9 mouse cellular contexts compared by ENCODE assay signal in the genomic region with DNA sequence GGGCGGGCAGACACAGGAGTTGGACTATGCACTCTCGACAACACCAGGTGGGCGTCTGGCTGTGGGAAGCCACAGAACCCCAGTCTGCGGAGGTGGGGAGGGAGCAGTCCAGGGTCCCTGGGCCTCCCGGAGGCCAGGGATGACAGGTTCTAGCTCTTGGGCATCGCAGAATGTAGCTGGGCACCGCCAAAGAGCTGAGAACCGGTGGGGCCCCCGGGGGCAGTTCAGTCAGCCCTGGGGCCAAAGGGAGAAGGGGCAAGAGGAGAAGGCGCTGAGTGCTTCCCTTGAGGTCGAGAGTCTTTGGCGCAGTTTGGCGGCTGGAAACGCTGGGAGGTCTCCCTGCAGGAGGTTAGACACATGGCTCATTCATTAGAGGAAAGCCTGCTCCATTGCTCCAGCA. TPM values are rescaled to one million over a fixed set of nuclear protein-coding genes. Genes with fewer than 3 reads are reported as not detected.
DNase-seq lines count a peak whose midpoint lies in the region; ATAC-seq lines count a peak whose summit lies in the region.
"Had no signal": no experiment of that assay in that cellular context is flagged by ENCODE, and none has a peak within 500 bp of the region (broad histone marks: within the 10 kb centered on the region; RNA-seq: fewer than 3 reads in every experiment).

No protein-coding gene starts in this region.

- 16% methylated on average over 14 of the region's 14 CpGs for WGBS in heart, embryonic 15.5 days
- WGBS in forebrain, embryonic 10.5 days, result 20% methylated on average over 14 of the region's 14 CpGs
- 13% methylated on average over 14 of the region's 14 CpGs for WGBS in limb, embryonic 11.5 days
- 14% methylated on average over 14 of the region's 14 CpGs for WGBS in neural tube, embryonic 13.5 days

- ATAC-seq in heart, embryonic 15.5 days (replicated peaks; ENCODE audit: insufficient number of reproducible peaks, insufficient read depth, low FRiP score, low read depth), result no peak
- ATAC-seq in limb, embryonic 11.5 days (ENCODE audit: insufficient number of reproducible peaks, low FRiP score, low TSS enrichment, low read depth), result no peak
- ATAC-seq in neural tube, embryonic 13.5 days (ENCODE audit: low read depth), result 0 out of 2 replicates have a peak, but pooled peaks have one; percentile 8

- no peaks in the 10 kb centered on the region for H3K27me3 ChIP-seq in heart, embryonic 15.5 days
- H3K27me3 ChIP-seq in forebrain, embryonic 10.5 days (ENCODE audit: poor library complexity, severe bottlenecking), result no peaks in the 10 kb centered on the region
- no peaks in the 10 kb centered on the region for H3K27me3 ChIP-seq in limb, embryonic 11.5 days (ENCODE audit: control insufficient read depth, insufficient read depth, low read length)
- H3K27me3 ChIP-seq in neural tube, embryonic 13.5 days, result no peaks in the 10 kb centered on the region

- peak overlapping the region; percentile 27 for H3K4me2 ChIP-seq in heart, embryonic 15.5 days
- peak overlapping the region; percentile 19; the same call in 1 of the 2 replicates for H3K4me2 ChIP-seq in limb, embryonic 11.5 days (ENCODE audit: low read depth, severe bottlenecking)
- H3K4me2 ChIP-seq in neural tube, embryonic 13.5 days, result peak overlapping the region; percentile 45

- H3K4me3 ChIP-seq in heart, embryonic 15.5 days, result no peak overlapping the region
- H3K4me3 ChIP-seq in forebrain, embryonic 10.5 days, result no peak overlapping the region; the same call in 1 of the 2 replicates
- no peak overlapping the region for H3K4me3 ChIP-seq in limb, embryonic 11.5 days (ENCODE audit: low read depth, low read length)
- H3K4me3 ChIP-seq in neural tube, embryonic 13.5 days, result no peak overlapping the region

- no peak overlapping the region for H3K9ac ChIP-seq in heart, embryonic 15.5 days
- no peak overlapping the region for H3K9ac ChIP-seq in limb, embryonic 11.5 days (ENCODE audit: low read length)
- peak overlapping the region; percentile 45; the same call in 1 of the 2 replicates for H3K9ac ChIP-seq in neural tube, embryonic 13.5 days

- H3K27ac ChIP-seq in heart, embryonic 15.5 days, result no peak overlapping the region
- peak overlapping the region; percentile 65 for H3K27ac ChIP-seq in forebrain, embryonic 10.5 days
- no peak overlapping the region for H3K27ac ChIP-seq in limb, embryonic 11.5 days (replicated peaks; ENCODE audit: low read depth, low read length)
- 0 out of 2 replicates have a peak overlapping the region, but pooled peaks have one; percentile 9 for H3K27ac ChIP-seq in neural tube, embryonic 13.5 days (replicated peaks)

- H3K9me3 ChIP-seq in heart, embryonic 15.5 days (replicated peaks), result no peaks in the 10 kb centered on the region
- H3K9me3 ChIP-seq in forebrain, embryonic 10.5 days, result no peaks in the 10 kb centered on the region
- no peaks in the 10 kb centered on the region for H3K9me3 ChIP-seq in limb, embryonic 11.5 days (ENCODE audit: control insufficient read depth, low read length)
- H3K9me3 ChIP-seq in neural tube, embryonic 13.5 days, result no peaks in the 10 kb centered on the region

- H3K4me1 ChIP-seq in heart, embryonic 15.5 days (replicated peaks), result peaks cover 4% of the 10 kb centered on the region
- H3K4me1 ChIP-seq in forebrain, embryonic 10.5 days, result peaks cover 16% of the 10 kb centered on the region
- peaks cover 4% of the 10 kb centered on the region; the same call in 1 of the 2 replicates for H3K4me1 ChIP-seq in limb, embryonic 11.5 days (ENCODE audit: control insufficient read depth, insufficient read depth, low read length)
- H3K4me1 ChIP-seq in neural tube, embryonic 13.5 days (replicated peaks), result peaks cover 8% of the 10 kb centered on the region

- no peaks in the 10 kb centered on the region for H3K36me3 ChIP-seq in heart, embryonic 15.5 days
- H3K36me3 ChIP-seq in forebrain, embryonic 10.5 days (replicated peaks), result no peaks in the 10 kb centered on the region
- H3K36me3 ChIP-seq in limb, embryonic 11.5 days (ENCODE audit: control insufficient read depth, insufficient read depth, low read length), result no peaks in the 10 kb centered on the region
- H3K36me3 ChIP-seq in neural tube, embryonic 13.5 days, result no peaks in the 10 kb centered on the region

- DNase-seq in heart, adult 18-20 months, result no peak
- peak; percentile 21 for DNase-seq in forebrain, embryonic 10.5 days (ENCODE audit: extremely low spot score, low spot score)
- DNase-seq in limb, embryonic 11.5 days (ENCODE audit: low spot score), result peak; percentile 25
- DNase-seq in right cerebral cortex, postnatal 36 days (ENCODE audit: low spot score in 2 of 2), result no peak
- no peak for DNase-seq in kidney, adult 18-20 months
- DNase-seq in adrenal gland, adult 18-20 months (ENCODE audit: low spot score in 2 of 2), result no peak
- DNase-seq: adrenal gland, adult 8-10 months had no signal

RNA-seq across cellular contexts. Expression of a gene that starts 26.7 kb away (rescaled TPM):
- 21.9 and 27.0 TPM in 2 replicates for polyA plus RNA-seq in heart, embryonic 15.5 days (2015; fragmentation: Nextera tagmentation; extraction: Ambion mirVana)
- 10 to 100 TPM; 14.9 to 16.7 TPM for total RNA-seq in heart, adult 18-20 months (2021)
- polyA plus RNA-seq in forebrain, embryonic 10.5 days (2016; fragmentation: Nextera tagmentation; extraction: Ambion mirVana), result 34.6 and 36.3 TPM in 2 replicates
- 34.4 and 35.4 TPM in 2 replicates for polyA plus RNA-seq in limb, embryonic 11.5 days (2014; fragmentation: Nextera tagmentation; extraction: Ambion mirVana)
- polyA plus RNA-seq in neural tube, embryonic 13.5 days (2015; fragmentation: Nextera tagmentation; extraction: Ambion mirVana), result 55.4 and 56.2 TPM in 2 replicates
- 10 to 100 TPM; 16.9 to 17.9 TPM for total RNA-seq in adrenal gland, adult 18-20 months (2021)

RNA-seq across cellular contexts. Expression of a gene that starts 45.6 kb away (rescaled TPM):
- 241 and 250 TPM in 2 replicates for polyA plus RNA-seq in heart, embryonic 15.5 days (2015; fragmentation: Nextera tagmentation; extraction: Ambion mirVana)
- 100 to 1,000 TPM; 122 to 176 TPM for total RNA-seq in heart, adult 18-20 months (2021)
- 570 and 635 TPM in 2 replicates for polyA plus RNA-seq in forebrain, embryonic 10.5 days (2016; fragmentation: Nextera tagmentation; extraction: Ambion mirVana)
- 583 and 614 TPM in 2 replicates for polyA plus RNA-seq in limb, embryonic 11.5 days (2014; fragmentation: Nextera tagmentation; extraction: Ambion mirVana)
- polyA plus RNA-seq in neural tube, embryonic 13.5 days (2015; fragmentation: Nextera tagmentation; extraction: Ambion mirVana), result 784 and 823 TPM in 2 replicates
- total RNA-seq in adrenal gland, adult 18-20 months (2021), result 100 to 1,000 TPM; 775 to 974 TPM

Comparison
In these comparisons a context has a peak if more than half of its experiments do, and no peak if none do; other contexts are left out.
1. H3K27ac ChIP-seq: peak in forebrain, embryonic 10.5 days (single experiment) and neural tube, embryonic 13.5 days (single experiment); none in heart, embryonic 15.5 days (single experiment) and limb, embryonic 11.5 days (single experiment).
2. DNase-seq: peak in forebrain, embryonic 10.5 days (single experiment) and limb, embryonic 11.5 days (single experiment); none in heart, adult 18-20 months (0 of 2), right cerebral cortex, postnatal 36 days (0 of 2), kidney, adult 18-20 months (single experiment) and adrenal gland, adult 18-20 months (0 of 2).
3. Peak in every context shown above with its lines, with median percentiles within 50 percentile points of each other: H3K4me2 ChIP-seq.